Mouse (Mus musculus) limb, embryonic 14.5 days (tissue): ENCODE measurements at regions not wholly inside any gene's neighbourhood (a gene's known extent, or its start where the extent isn't known, plus 50 kb on each side); places are given as distances from the start of the nearest gene placed in this dataset.

Experiments
- ATAC-seq: fragments of 200-750 bp; cut with Nextera tagmentation; 2 replicates; pipeline ENCODE4 v1.8.0; 2017; ENCODE audit warnings: low read depth, moderate number of reproducible peaks, moderate TSS enrichment; ENCODE audit not compliant: low FRiP score
- DNase-seq: peaks from one replicate; pipeline ENCODE4 v3.0.0-alpha.2; 2015; ENCODE audit warnings: low spot score
- H3K27ac ChIP-seq: fragments of 300-500 bp; sonication (generic); replicated peaks from 2 replicates; pipeline ENCODE4 v1.5.1; 2014; ENCODE audit warnings: low read depth, mild to moderate bottlenecking, low read length, moderate library complexity, mixed read lengths
- H3K27me3 ChIP-seq: fragments of 300-500 bp; sonication (generic); 2 replicates; pipeline ENCODE4 v1.6.1; 2014; ENCODE audit warnings: low read length, mixed read lengths; ENCODE audit not compliant: control insufficient read depth, insufficient read depth
- H3K36me3 ChIP-seq: fragments of 300-500 bp; sonication (generic); 2 replicates; pipeline ENCODE4 v1.6.1; 2014; ENCODE audit warnings: mild to moderate bottlenecking, low read length, moderate library complexity, mixed read lengths; ENCODE audit not compliant: control insufficient read depth, insufficient read depth
- H3K4me1 ChIP-seq: fragments of 300-500 bp; sonication (generic); 2 replicates; pipeline ENCODE4 v1.6.1; 2014; ENCODE audit warnings: antibody characterized with exemption, low read length, mixed read lengths; ENCODE audit not compliant: control insufficient read depth, insufficient read depth
- H3K4me2 ChIP-seq: fragments of 300-500 bp; sonication (generic); replicated peaks from 2 replicates; pipeline ENCODE4 v1.6.1; 2014; ENCODE audit warnings: low read depth, mild to moderate bottlenecking, low read length, moderate library complexity; ENCODE audit not compliant: severe bottlenecking
- H3K4me3 ChIP-seq: fragments of 300-500 bp; sonication (generic); replicated peaks from 2 replicates; pipeline ENCODE4 v1.5.1; 2014; ENCODE audit warnings: low read length
- H3K9ac ChIP-seq: fragments of 300-500 bp; sonication (generic); 2 replicates; pipeline ENCODE4 v1.6.1; 2014; ENCODE audit warnings: mild to moderate bottlenecking, low read depth, low read length, moderate library complexity; ENCODE audit not compliant: severe bottlenecking
- H3K9me3 ChIP-seq: fragments of 300-500 bp; sonication (generic); 2 replicates; pipeline ENCODE4 v1.6.1; 2016; ENCODE audit warnings: low read length; ENCODE audit not compliant: control insufficient read depth
- POLR2A ChIP-seq: fragments of 200-500 bp; IDR thresholded peaks from 2 replicates; pipeline ENCODE4 v1.8.0; 2012; ENCODE audit warnings: inconsistent platforms, mild to moderate bottlenecking, moderate library complexity, borderline replicate concordance; ENCODE audit not compliant: insufficient read depth, insufficient read length; ENCODE audit errors: extremely low read depth
- WGBS: fragments of 180-500 bp; shearing (Covaris S2); extraction: QIAGEN DNeasy Blood & Tissue Kit; methylation state at CpG from one replicate; pipeline ENCODE4 v1.1.7; 2014; 5-methylcytosine and 5-hydroxymethylcytosine counted together

- Histone ChIP-seq H3K4me3 (no peak overlapping the region), H3K9me3 (no peaks in the 10 kb centered on the region), H3K9ac (no peak overlapping the region), H3K4me2 (no peak overlapping the region), H3K36me3 (no peaks in the 10 kb centered on the region), H3K27me3 (no peaks in the 10 kb centered on the region), H3K27ac (no peak overlapping the region), H3K4me1 (no peaks in the 10 kb centered on the region)
- TF ChIP-seq POLR2A: no peak
- no peak for DNase-seq
- WGBS: 79% methylated on average over 2 of the region's 2 CpGs
- ATAC-seq: no peak
Observed at GRCm38 (mm10) chr13:25560339-25560738, 290.0 kb upstream of the Nrsn1 start.

- 89% methylated on average over 6 of the region's 6 CpGs for WGBS
- Histone ChIP-seq H3K36me3 (no peaks in the 10 kb centered on the region), H3K4me2 (no peak overlapping the region), H3K9me3 (no peaks in the 10 kb centered on the region), H3K27me3 (no peaks in the 10 kb centered on the region), H3K4me1 (no peaks in the 10 kb centered on the region), H3K27ac (no peak overlapping the region), H3K4me3 (no peak overlapping the region), H3K9ac (no peak overlapping the region)
- DNase-seq: no peak
- no peak for ATAC-seq
- no peak for TF ChIP-seq POLR2A
Observed at GRCm38 (mm10) chr13:25554962-25555361, 284.7 kb upstream of the Nrsn1 start.

- 87% methylated on average over 9 of the region's 9 CpGs for WGBS
- no peak for ATAC-seq
Observed at GRCm38 (mm10) chr13:25548551-25548950, 278.2 kb upstream of the Nrsn1 start.

GRCm38 (mm10) chr13:25547150-25548145 is 277.1 kb upstream of the Nrsn1 start:
- H3K36me3 ChIP-seq: no peaks in the 10 kb centered on the region
- 60% methylated on average over 12 of the region's 12 CpGs for WGBS
- 0 out of 2 replicates have a peak, but pooled peaks cover 3% of the 10 kb centered on the region for H3K9me3 ChIP-seq
- no peaks in the 10 kb centered on the region for H3K4me1 ChIP-seq
- no peak overlapping the region for H3K9ac ChIP-seq
- H3K4me3 ChIP-seq: no peak overlapping the region
- H3K27me3 ChIP-seq: no peaks in the 10 kb centered on the region
- ATAC-seq (no peak), DNase-seq (no peak)
- no peak for TF ChIP-seq POLR2A
- no peak overlapping the region for H3K27ac ChIP-seq
- H3K4me2 ChIP-seq: no peak overlapping the region

More at GRCm38 (mm10) chr13:25548551-25548950, 278.2 kb upstream of the Nrsn1 start:
- no peak overlapping the region for H3K9ac ChIP-seq
- no peak for DNase-seq
- no peaks in the 10 kb centered on the region for H3K27me3 ChIP-seq
- no peak for TF ChIP-seq POLR2A
- H3K27ac ChIP-seq: no peak overlapping the region
- no peaks in the 10 kb centered on the region for H3K4me1 ChIP-seq
- H3K9me3 ChIP-seq: 0 out of 2 replicates have a peak, but pooled peaks cover 3% of the 10 kb centered on the region
- no peaks in the 10 kb centered on the region for H3K36me3 ChIP-seq
- H3K4me2 ChIP-seq: no peak overlapping the region
- no peak overlapping the region for H3K4me3 ChIP-seq

- no peak overlapping the region for H3K9ac ChIP-seq
- H3K27ac ChIP-seq: no peak overlapping the region
- WGBS: 57% methylated on average over 3 of the region's 3 CpGs
- H3K36me3 ChIP-seq: no peaks in the 10 kb centered on the region
- no peak overlapping the region for H3K4me2 ChIP-seq
- H3K9me3 ChIP-seq: no peaks in the 10 kb centered on the region
- no peaks in the 10 kb centered on the region for H3K4me1 ChIP-seq
- no peak for ATAC-seq
- H3K4me3 ChIP-seq: no peak overlapping the region
- H3K27me3 ChIP-seq: no peaks in the 10 kb centered on the region
- DNase-seq: no peak
- no peak for TF ChIP-seq POLR2A
Observed at GRCm38 (mm10) chr13:25524094-25524493, 253.8 kb upstream of the Nrsn1 start.
